Mouse (Mus musculus) splenic B cell, adult 2 months (primary cell): ENCODE results near the gene Ubac2.
A peak's percentile ranks its signal among the peaks of the same experiment; 100 is the strongest.

Source experiments
- DNase-seq: peaks from one replicate; pipeline ENCODE4 v3.0.0-alpha.2; 2011; ENCODE audit warnings: low read depth, low spot score
- H3K27me3 ChIP-seq: 2 replicates; pipeline ENCODE4 v1.6.1; 2012; ENCODE audit warnings: mild to moderate bottlenecking, low read length, moderate library complexity, mixed read lengths; ENCODE audit not compliant: control insufficient read depth, poor library complexity, insufficient read depth, severe bottlenecking
- H3K36me3 ChIP-seq: 2 replicates; pipeline ENCODE4 v1.6.1; 2012; ENCODE audit warnings: mild to moderate bottlenecking, low read length, moderate library complexity, mixed read lengths; ENCODE audit not compliant: control insufficient read depth, poor library complexity, insufficient read depth, severe bottlenecking

The Ubac2 gene

GRCm38 (mm10) chr14:121994171-121994700 lies 115.8 kb downstream of the Ubac2 start:
- Histone ChIP-seq H3K27me3 (no peaks in the 10 kb centered on the region), H3K36me3 (no peaks in the 10 kb centered on the region)
- no peak for DNase-seq

GRCm38 (mm10) chr14:121994846-121995556 lies 116.6 kb downstream of the Ubac2 start:
- DNase-seq: no peak

GRCm38 (mm10) chr14:121995557-121995870 lies 117.1 kb downstream of the Ubac2 start:
- DNase-seq: peak; percentile 58
- Histone ChIP-seq H3K27me3 (no peaks in the 10 kb centered on the region), H3K36me3 (no peaks in the 10 kb centered on the region; the same call in 1 of the 2 replicates)

More at GRCm38 (mm10) chr14:121994846-121995556, 116.6 kb downstream of the Ubac2 start:
- H3K36me3 ChIP-seq: no peaks in the 10 kb centered on the region; the same call in 1 of the 2 replicates
- H3K27me3 ChIP-seq: no peaks in the 10 kb centered on the region

- H3K27me3 ChIP-seq: no peaks in the 10 kb centered on the region
- H3K36me3 ChIP-seq: no peaks in the 10 kb centered on the region; the same call in 1 of the 2 replicates
- DNase-seq: peak; percentile 65
Observed at GRCm38 (mm10) chr14:121996786-121997185, 118.4 kb downstream of the Ubac2 start.

GRCm38 (mm10) chr14:121999455-121999854 lies 121.0 kb downstream of the Ubac2 start:
- no peaks in the 10 kb centered on the region for H3K27me3 ChIP-seq
- H3K36me3 ChIP-seq: peaks cover 1% of the 10 kb centered on the region
- DNase-seq: no peak

GRCm38 (mm10) chr14:122000346-122001105 lies 122.1 kb downstream of the Ubac2 start:
- Histone ChIP-seq H3K36me3 (peaks cover 1% of the 10 kb centered on the region), H3K27me3 (no peaks in the 10 kb centered on the region)
- DNase-seq: no peak

GRCm38 (mm10) chr14:122002224-122002623 lies 123.8 kb downstream of the Ubac2 start:
- Histone ChIP-seq H3K27me3 (no peaks in the 10 kb centered on the region), H3K36me3 (peaks cover 1% of the 10 kb centered on the region)
- DNase-seq: no peak

GRCm38 (mm10) chr14:122003812-122004211 lies 125.4 kb downstream of the Ubac2 start:
- DNase-seq: no peak
- Histone ChIP-seq H3K27me3 (no peaks in the 10 kb centered on the region), H3K36me3 (peaks cover 1% of the 10 kb centered on the region)

GRCm38 (mm10) chr14:122008261-122008660 lies 129.8 kb downstream of the Ubac2 start:
- Histone ChIP-seq H3K36me3 (no peaks in the 10 kb centered on the region; the same call in 1 of the 2 replicates), H3K27me3 (no peaks in the 10 kb centered on the region)
- DNase-seq: no peak

- peak; percentile 93 for DNase-seq
- Histone ChIP-seq H3K36me3 (no peaks in the 10 kb centered on the region; the same call in 1 of the 2 replicates), H3K27me3 (no peaks in the 10 kb centered on the region)
Observed at GRCm38 (mm10) chr14:122009502-122009901, 131.1 kb downstream of the Ubac2 start.

- DNase-seq: no peak
Observed at GRCm38 (mm10) chr14:122010301-122010700, 131.9 kb downstream of the Ubac2 start.

GRCm38 (mm10) chr14:122011768-122012167 lies 133.3 kb downstream of the Ubac2 start:
- Histone ChIP-seq H3K36me3 (no peaks in the 10 kb centered on the region; the same call in 1 of the 2 replicates), H3K27me3 (no peaks in the 10 kb centered on the region)
- DNase-seq: no peak

More at GRCm38 (mm10) chr14:122010301-122010700, 131.9 kb downstream of the Ubac2 start:
- Histone ChIP-seq H3K27me3 (no peaks in the 10 kb centered on the region), H3K36me3 (no peaks in the 10 kb centered on the region; the same call in 1 of the 2 replicates)

GRCm38 (mm10) chr14:122012193-122012592 lies 133.8 kb downstream of the Ubac2 start:
- Histone ChIP-seq H3K36me3 (no peaks in the 10 kb centered on the region; the same call in 1 of the 2 replicates), H3K27me3 (no peaks in the 10 kb centered on the region)
- no peak for DNase-seq

- peak; percentile 57 for DNase-seq
- Histone ChIP-seq H3K36me3 (no peaks in the 10 kb centered on the region; the same call in 1 of the 2 replicates), H3K27me3 (no peaks in the 10 kb centered on the region)
Observed at GRCm38 (mm10) chr14:122012814-122013213, 134.4 kb downstream of the Ubac2 start.

- H3K36me3 ChIP-seq: no peaks in the 10 kb centered on the region; the same call in 1 of the 2 replicates
- no peaks in the 10 kb centered on the region for H3K27me3 ChIP-seq
- peak; percentile 77 for DNase-seq
Observed at GRCm38 (mm10) chr14:122013417-122013951, 135.1 kb downstream of the Ubac2 start.
